Mouse (Mus musculus) olfactory bulb, adult 2 months (tissue): ENCODE measurements at regions not wholly inside any gene's neighbourhood (a gene's known extent, or its start where the extent isn't known, plus 50 kb on each side); places are given as distances from the start of the nearest gene placed in this dataset.

ENCODE experiments used
- CTCF ChIP-seq: fragments of 200-500 bp; IDR thresholded peaks from 2 replicates; pipeline ENCODE4 v1.5.1; 2012; ENCODE audit warnings: low read depth, mild to moderate bottlenecking, low read length, moderate library complexity; ENCODE audit not compliant: insufficient read depth
- POLR2A ChIP-seq: fragments of 200-500 bp; IDR thresholded peaks from 2 replicates; pipeline ENCODE4 v1.6.1; 2012; ENCODE audit warnings: mild to moderate bottlenecking, low read depth, low read length, moderate library complexity; ENCODE audit not compliant: insufficient read depth

GRCm38 (mm10) chr13:60480731-60481431 is 120.9 kb upstream of the Dapk1 start:
- TF ChIP-seq CTCF (no peak), POLR2A (no peak)
